Mouse (Mus musculus): ENCODE data around the gene Glt28d2. TPM values are rescaled to one million over a fixed set of nuclear protein-coding genes. Genes with fewer than 3 reads are reported as not detected.

The Glt28d2 gene
- polyA plus RNA-seq, 1 experiment from 2014 or later = 4.4 TPM

GRCm38 (mm10) chr3:85842881-85843218 is 44.5 kb downstream of the Glt28d2 start:
- no peak for ATAC-seq (ENCODE audit: insufficient number of reproducible peaks, low FRiP score, low TSS enrichment, low read depth)
- no peak overlapping the region for H3K4me3 ChIP-seq
- no peaks in the 10 kb centered on the region for H3K36me3 ChIP-seq
- peaks cover 17% of the 10 kb centered on the region for H3K4me1 ChIP-seq
- H3K9ac ChIP-seq = no peak overlapping the region
- peak overlapping the region; percentile 78 for H3K27ac ChIP-seq
- H3K27me3 ChIP-seq = no peaks in the 10 kb centered on the region
- H3K9me3 ChIP-seq = no peaks in the 10 kb centered on the region
- H3K4me2 ChIP-seq = no peak overlapping the region; the same call in 1 of the 2 replicates

GRCm38 (mm10) chr3:85842177-85842880 is 45.0 kb downstream of the Glt28d2 start:
- peak; percentile 77; the same call in 1 of the 2 replicates for ATAC-seq (ENCODE audit: insufficient number of reproducible peaks, low FRiP score, low TSS enrichment, low read depth)
- H3K9ac ChIP-seq = no peak overlapping the region
- H3K4me2 ChIP-seq = peak overlapping the region; percentile 17

GRCm38 (mm10) chr3:85841454-85842176 is 45.7 kb downstream of the Glt28d2 start:
- Histone ChIP-seq H3K4me1 (peaks cover 17% of the 10 kb centered on the region), H3K9ac (no peak overlapping the region), H3K27me3 (no peaks in the 10 kb centered on the region), H3K4me2 (peak overlapping the region; percentile 17; the same call in 1 of the 2 replicates), H3K4me3 (no peak overlapping the region), H3K27ac (peak overlapping the region; percentile 78), H3K9me3 (no peaks in the 10 kb centered on the region), H3K36me3 (no peaks in the 10 kb centered on the region)
- 30% methylated on average over 2 of the region's 2 CpGs for WGBS
- ATAC-seq (ENCODE audit: insufficient number of reproducible peaks, low FRiP score, low TSS enrichment, low read depth) = no peak

More at GRCm38 (mm10) chr3:85842177-85842880, 45.0 kb downstream of the Glt28d2 start:
- Histone ChIP-seq H3K27me3 (no peaks in the 10 kb centered on the region), H3K4me1 (peaks cover 17% of the 10 kb centered on the region), H3K9me3 (no peaks in the 10 kb centered on the region), H3K4me3 (no peak overlapping the region), H3K36me3 (no peaks in the 10 kb centered on the region), H3K27ac (peak overlapping the region; percentile 78)
- WGBS = 13% methylated on average over 9 of the region's 9 CpGs

- Histone ChIP-seq H3K27ac (no peak overlapping the region), H3K27me3 (no peaks in the 10 kb centered on the region), H3K9me3 (no peaks in the 10 kb centered on the region), H3K36me3 (no peaks in the 10 kb centered on the region), H3K4me3 (no peak overlapping the region), H3K4me2 (no peak overlapping the region), H3K9ac (no peak overlapping the region), H3K4me1 (0 out of 2 replicates have a peak, but pooled peaks cover 3% of the 10 kb centered on the region)
- WGBS = 79% methylated on average over 1 of the region's 1 CpGs
- no peak for ATAC-seq (ENCODE audit: insufficient number of reproducible peaks, low FRiP score, low TSS enrichment, low read depth)
These were observed 53.7 kb downstream of the Glt28d2 start for GRCm38 (mm10) chr3:85833627-85834026.

GRCm38 (mm10) chr3:85832490-85833155 is 54.7 kb downstream of the Glt28d2 start:
- Histone ChIP-seq H3K4me2 (no peak overlapping the region), H3K4me1 (peaks cover 6% of the 10 kb centered on the region; the same call in 1 of the 2 replicates), H3K27me3 (no peaks in the 10 kb centered on the region), H3K27ac (0 out of 2 replicates have a peak overlapping the region, but pooled peaks have one; percentile 11), H3K36me3 (no peaks in the 10 kb centered on the region), H3K9ac (no peak overlapping the region), H3K9me3 (no peaks in the 10 kb centered on the region), H3K4me3 (no peak overlapping the region)
- 56% methylated on average over 10 of the region's 10 CpGs for WGBS
- no peak for ATAC-seq (ENCODE audit: insufficient number of reproducible peaks, low FRiP score, low TSS enrichment, low read depth)

DNA sequence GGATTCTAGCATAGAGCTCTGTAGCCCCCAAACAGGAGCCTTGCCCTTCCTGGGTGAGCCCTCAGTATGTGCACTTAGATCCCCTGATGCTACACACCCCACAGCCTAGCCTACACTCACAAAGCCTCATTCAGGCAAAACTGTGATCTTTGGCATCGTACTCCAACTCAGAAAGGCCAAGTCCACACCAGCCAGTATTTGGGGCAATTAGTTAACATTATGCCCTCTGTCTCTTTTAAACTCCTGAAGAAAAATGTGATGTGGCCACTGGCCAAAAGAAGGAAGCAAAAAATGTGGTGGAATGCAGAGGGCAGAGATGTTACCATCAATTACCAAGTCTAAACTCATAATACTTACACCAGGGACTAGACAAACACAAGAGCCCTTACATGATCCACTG is 55.5 kb downstream of the Glt28d2 start:
- Histone ChIP-seq H3K36me3 (no peaks in the 10 kb centered on the region), H3K9ac (no peak overlapping the region), H3K4me3 (no peak overlapping the region), H3K27me3 (no peaks in the 10 kb centered on the region), H3K27ac (0 out of 2 replicates have a peak overlapping the region, but pooled peaks have one; percentile 11), H3K4me2 (no peak overlapping the region), H3K4me1 (peaks cover 6% of the 10 kb centered on the region; the same call in 1 of the 2 replicates), H3K9me3 (no peaks in the 10 kb centered on the region)
- peak; percentile 61; the same call in 1 of the 2 replicates for ATAC-seq (ENCODE audit: insufficient number of reproducible peaks, low FRiP score, low TSS enrichment, low read depth)
- 72% methylated on average over 1 of the region's 1 CpGs for WGBS

GRCm38 (mm10) chr3:85829047-85829446 is 58.3 kb downstream of the Glt28d2 start:
- Histone ChIP-seq H3K27me3 (no peaks in the 10 kb centered on the region), H3K36me3 (no peaks in the 10 kb centered on the region)

DNA sequence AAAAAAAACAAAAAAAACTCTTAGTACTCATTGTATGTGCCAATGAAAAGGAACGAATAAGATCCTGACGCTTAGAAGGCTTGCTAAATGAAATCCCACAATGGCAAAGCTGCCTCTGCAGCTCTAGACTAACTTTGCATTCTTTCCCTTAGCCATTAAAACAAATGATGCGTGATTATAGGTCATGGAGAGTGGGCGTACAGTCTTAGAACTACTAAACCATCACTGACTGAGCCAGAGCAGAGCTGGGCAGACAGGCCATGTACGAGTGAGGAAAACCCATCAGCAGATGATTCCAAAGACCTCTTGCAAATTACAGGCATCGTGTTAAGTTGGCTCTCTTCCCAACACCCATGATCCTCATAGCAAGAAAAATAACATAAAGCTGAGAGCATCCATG is 59.5 kb downstream of the Glt28d2 start:
- Histone ChIP-seq H3K4me2 (no peak overlapping the region), H3K27me3 (no peaks in the 10 kb centered on the region), H3K4me1 (peaks cover 6% of the 10 kb centered on the region; the same call in 1 of the 2 replicates), H3K9me3 (no peaks in the 10 kb centered on the region), H3K36me3 (no peaks in the 10 kb centered on the region), H3K9ac (no peak overlapping the region), H3K4me3 (no peak overlapping the region), H3K27ac (no peak overlapping the region)
- 60% methylated on average over 6 of the region's 6 CpGs for WGBS
- no peak for ATAC-seq (ENCODE audit: insufficient number of reproducible peaks, low FRiP score, low TSS enrichment, low read depth)

More at GRCm38 (mm10) chr3:85829047-85829446, 58.3 kb downstream of the Glt28d2 start:
- H3K9me3 ChIP-seq = no peaks in the 10 kb centered on the region
- no peak overlapping the region for H3K27ac ChIP-seq
- 40% methylated on average over 4 of the region's 4 CpGs for WGBS
- no peak overlapping the region for H3K4me3 ChIP-seq
- no peak overlapping the region for H3K4me2 ChIP-seq
- H3K4me1 ChIP-seq = peaks cover 6% of the 10 kb centered on the region; the same call in 1 of the 2 replicates
- no peak overlapping the region for H3K9ac ChIP-seq
- ATAC-seq (ENCODE audit: insufficient number of reproducible peaks, low FRiP score, low TSS enrichment, low read depth) = no peak

DNA sequence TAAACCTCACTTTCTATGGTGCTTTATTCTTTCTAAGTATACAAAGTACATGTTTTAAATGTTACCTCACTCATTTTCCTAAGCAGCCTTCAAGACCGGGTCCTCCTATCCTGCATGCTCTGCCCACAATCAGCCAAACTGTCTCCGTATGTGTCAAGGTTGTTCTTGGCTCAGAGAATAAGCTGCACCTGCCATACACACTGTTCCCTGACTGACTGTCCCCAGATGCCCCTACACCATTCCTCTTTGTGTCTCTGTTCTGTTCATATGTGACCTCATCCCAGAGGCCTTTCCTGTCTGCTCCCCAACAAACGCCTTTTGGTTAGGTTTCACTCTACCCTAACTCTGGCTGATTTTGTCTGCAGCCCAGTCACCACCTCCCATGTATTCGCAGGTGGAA is 60.0 kb downstream of the Glt28d2 start:
- Histone ChIP-seq H3K27ac (0 out of 2 replicates have a peak overlapping the region, but pooled peaks have one; percentile 22), H3K4me2 (no peak overlapping the region), H3K4me1 (peaks cover 6% of the 10 kb centered on the region; the same call in 1 of the 2 replicates), H3K9ac (no peak overlapping the region), H3K27me3 (no peaks in the 10 kb centered on the region), H3K9me3 (no peaks in the 10 kb centered on the region), H3K4me3 (no peak overlapping the region), H3K36me3 (no peaks in the 10 kb centered on the region)
- ATAC-seq (ENCODE audit: insufficient number of reproducible peaks, low FRiP score, low TSS enrichment, low read depth) = no peak
- WGBS = 55% methylated on average over 4 of the region's 4 CpGs

- Histone ChIP-seq H3K4me3 (no peak overlapping the region), H3K27me3 (no peaks in the 10 kb centered on the region), H3K4me1 (peaks cover 3% of the 10 kb centered on the region; the same call in 1 of the 2 replicates), H3K27ac (no peak overlapping the region), H3K36me3 (no peaks in the 10 kb centered on the region), H3K4me2 (no peak overlapping the region), H3K9ac (no peak overlapping the region), H3K9me3 (no peaks in the 10 kb centered on the region)
- 42% methylated on average over 15 of the region's 15 CpGs for WGBS
- ATAC-seq (ENCODE audit: insufficient number of reproducible peaks, low FRiP score, low TSS enrichment, low read depth) = no peak
These were observed 66.3 kb downstream of the Glt28d2 start for GRCm38 (mm10) chr3:85820839-85821548.
